Mouse (Mus musculus) layer of hippocampus, postnatal 10 days (tissue): Measurements from ENCODE around the gene Crip3. TPM values are rescaled to one million over a fixed set of nuclear protein-coding genes. Genes with fewer than 3 reads are reported as not detected.

Source experiments
- DNase-seq, 2 experiments: peaks; one replicate each; pipeline ENCODE4 v3.0.0; 2021; ENCODE audit warnings: low spot score in 2 of 2
- total RNA-seq, 2 experiments: library from RNA; stranded (reverse); gene quantifications; 2 replicates each; pipeline ENCODE4 v1.2.3; 2021

Gene Crip3
- total RNA-seq, 2 experiments from 2014 or later, result 3.0 to 4.4 TPM

DNA sequence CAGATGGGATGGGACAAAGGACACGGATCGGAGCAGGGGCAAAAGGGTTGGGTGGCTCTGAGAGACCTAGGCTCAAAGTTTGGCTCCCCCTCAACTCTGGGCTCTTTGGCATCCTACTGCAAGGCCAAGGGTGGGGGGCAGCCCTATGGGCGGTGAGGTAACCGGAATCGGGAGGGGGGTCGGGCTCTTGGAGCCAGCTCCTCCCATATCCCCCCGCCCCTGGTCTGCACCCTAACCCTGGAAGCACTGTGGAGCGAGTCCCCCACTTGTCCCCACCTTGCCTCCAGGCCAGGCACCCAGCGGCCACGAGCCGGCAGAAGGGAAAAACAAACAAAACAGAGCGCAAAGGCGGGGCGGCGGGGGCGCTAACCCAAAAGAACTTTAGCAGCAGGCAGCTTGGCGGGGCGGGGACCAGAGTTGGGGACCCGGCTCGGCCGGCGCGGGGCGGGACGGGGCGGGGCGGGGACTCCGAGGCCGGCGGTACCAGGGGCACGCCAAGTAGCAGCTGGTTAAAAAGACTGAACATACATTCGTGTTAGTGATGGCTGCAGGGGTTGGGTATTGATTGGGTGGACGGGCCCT, 26.5 kb downstream of the Crip3 start:
- peak; percentile 38 to 47 for DNase-seq

DNA sequence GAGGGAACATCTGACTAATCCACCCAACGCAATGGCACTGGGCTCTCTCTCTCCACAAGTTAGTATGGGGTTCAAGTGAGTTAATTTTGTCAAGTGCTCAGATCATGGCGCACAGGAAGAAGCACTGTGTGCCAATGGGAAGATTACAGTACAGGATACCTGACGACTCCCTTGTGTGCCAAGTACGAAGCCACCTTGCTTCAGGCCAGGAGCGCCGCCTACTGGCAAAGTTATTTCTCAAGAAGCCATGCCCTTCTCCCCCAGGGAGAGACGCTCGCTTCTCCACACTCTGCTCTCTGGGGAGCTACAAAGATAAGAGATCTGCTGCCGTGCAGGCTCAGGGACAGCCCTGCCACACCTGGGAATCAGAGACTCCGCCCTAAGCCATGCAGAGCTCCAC, 29.1 kb downstream of the Crip3 start:
- peak; percentile 49 to 55 for DNase-seq

DNA sequence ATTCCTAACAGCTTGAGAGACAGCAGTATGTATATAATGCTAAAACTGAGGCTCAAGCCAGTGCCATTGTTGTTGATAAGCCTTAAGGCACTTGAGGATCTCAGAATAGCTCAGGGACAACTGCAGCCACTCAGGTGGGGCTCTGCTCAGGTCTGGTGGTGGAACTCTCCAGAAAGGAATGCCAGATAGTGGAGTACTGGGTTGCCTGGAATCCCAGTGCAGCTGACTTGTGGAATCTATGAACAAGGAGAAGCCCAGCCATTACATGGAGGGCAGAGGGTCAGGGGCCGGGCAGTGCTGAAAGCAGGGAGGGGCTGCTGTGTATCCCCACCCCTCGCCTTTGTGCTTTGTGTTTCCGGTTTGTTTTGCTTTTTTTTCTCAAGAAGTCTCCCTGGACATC, 29.7 kb downstream of the Crip3 start:
- no peak for DNase-seq

DNA sequence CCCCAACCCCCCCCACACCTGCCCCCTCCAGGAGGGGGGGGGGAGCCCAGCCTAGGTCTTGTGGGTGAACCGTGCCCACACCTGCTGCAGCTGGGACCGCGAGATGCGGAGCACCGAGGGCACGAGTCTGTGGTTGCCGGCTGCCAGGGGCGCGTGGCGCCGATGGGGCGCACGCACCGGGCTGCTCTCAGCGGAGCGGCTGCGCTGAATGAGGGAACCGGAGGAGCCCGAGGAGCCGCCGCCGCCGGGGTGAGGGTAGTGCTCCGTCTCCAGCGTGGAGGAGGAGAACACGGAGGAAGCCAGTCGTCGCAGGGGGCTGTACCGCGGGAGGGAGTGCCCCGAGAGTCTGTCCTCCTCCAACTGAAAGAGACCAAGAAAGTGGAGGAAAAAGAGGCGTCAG, 31.9 kb downstream of the Crip3 start:
- DNase-seq, result no peak

DNA sequence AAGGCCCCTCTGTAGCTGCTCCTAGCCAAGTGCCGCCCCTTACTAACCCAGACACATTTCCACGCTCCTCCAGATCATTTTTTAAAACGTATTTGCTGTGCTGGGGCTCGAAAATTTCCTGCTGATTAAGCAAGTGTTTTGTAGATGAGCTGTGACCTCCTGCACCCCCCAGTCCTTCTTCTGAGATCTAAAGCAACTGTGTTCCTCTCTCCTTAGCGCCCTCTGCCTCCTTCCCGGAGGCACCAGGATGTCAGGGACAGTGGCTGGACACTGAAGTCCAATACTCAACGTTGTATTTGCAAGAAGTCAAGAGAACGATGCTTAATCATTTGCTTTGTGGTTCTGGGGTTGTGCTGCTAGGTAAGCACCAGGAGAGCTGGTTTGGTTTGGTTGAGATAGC, 32.6 kb downstream of the Crip3 start:
- DNase-seq, result no peak

DNA sequence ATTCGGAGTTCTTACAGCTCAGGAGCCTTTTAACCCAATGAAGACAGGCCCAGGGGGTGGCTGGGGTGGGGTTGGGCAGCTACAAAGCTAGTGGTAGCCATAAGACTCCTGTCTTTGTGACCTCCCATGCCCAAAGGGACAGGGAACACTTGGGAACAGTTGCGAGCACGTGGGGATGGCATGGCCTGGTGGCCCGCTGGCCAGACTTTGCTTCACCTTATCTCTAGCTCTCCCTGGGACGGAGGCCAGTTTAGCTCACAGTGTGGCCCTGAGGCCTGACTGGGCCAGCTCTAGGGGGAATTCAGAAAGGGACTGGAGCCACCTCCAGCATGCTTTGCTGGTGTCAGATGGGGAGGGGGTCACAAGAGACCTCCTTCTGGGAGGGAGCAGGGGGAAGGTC, 33.5 kb downstream of the Crip3 start:
- DNase-seq, result no peak

DNA sequence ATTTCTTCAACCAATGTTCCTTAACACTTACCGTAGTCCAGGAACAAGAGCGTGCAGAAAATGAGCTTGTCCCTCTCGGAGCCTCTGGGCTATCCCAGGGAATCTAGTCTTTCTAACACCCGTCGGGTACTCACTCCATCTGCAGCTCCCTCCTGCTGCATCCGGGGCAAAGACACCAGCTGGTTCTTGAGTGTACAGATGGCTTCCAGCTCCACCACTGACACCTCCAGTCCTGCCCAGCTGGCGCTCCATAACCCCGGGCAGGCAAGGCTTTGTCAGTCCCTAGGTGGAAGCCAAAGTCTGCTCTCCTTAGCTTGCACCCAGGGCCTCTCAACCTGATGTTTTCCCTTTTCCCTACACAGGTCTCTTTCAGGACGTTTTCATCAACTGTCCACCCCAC, 39.1 kb downstream of the Crip3 start:
- no peak for DNase-seq

DNA sequence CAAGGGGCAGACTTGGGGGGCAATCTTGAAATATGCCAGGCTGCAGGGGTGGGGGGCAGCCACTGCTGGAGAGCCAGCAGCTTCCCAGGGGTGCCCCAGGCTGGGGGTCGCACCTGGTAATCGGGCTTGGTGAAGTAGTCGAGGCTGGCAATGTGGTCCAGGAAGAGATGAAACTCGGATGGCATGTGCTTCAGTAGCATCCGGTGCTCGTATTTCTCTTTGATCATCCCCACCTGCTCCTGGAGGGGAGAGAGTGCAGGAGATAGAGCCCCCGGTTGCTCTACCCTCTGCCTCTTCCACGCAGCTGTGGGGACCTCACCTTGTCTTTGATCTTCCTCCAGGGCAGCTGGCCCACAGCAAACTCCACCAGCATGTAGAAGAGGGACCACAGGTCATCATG, 47.9 kb downstream of the Crip3 start:
- DNase-seq, result no peak

DNA sequence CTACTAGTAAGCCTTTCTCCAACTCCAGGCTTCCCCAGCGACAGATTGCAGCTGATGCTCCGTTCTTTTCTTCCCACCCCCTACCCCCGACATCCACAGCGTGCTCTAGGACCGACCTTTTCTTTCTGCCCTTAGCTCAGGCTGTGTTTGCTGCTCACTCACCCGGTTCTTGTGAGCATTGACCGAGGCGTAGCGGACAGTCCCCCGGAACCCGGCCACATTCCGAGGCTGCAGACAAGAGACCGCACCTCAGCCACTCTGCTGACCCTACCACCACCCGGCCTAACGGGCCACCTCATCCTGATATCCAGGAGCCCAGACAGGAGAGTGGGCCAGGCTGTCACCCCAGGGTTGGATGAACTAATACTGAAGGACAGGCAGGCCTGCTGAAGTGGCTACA, 48.6 kb downstream of the Crip3 start:
- no peak for DNase-seq

Other genes with a start within 250 kb of the Crip3 start
- gene Polh, start 226.3 kb upstream of the Crip3 start, total RNA-seq, result 1 to 10 TPM; 6.8 to 7.5 TPM
- gene Xpo5, start 226.1 kb upstream of the Crip3 start, total RNA-seq, result 10 to 100 TPM; 43.0 to 43.9 TPM
- 10 to 100 TPM; 37.2 to 40.1 TPM for gene Polr1c, start 180.9 kb upstream of the Crip3 start, total RNA-seq
- gene Yipf3, start 180.8 kb upstream of the Crip3 start, total RNA-seq, result 10 to 100 TPM; 68.7 to 70.3 TPM
- 10 to 100 TPM; 88.1 to 93.6 TPM for gene Lrrc73, start 175.4 kb upstream of the Crip3 start, total RNA-seq
- gene Tjap1, start 145.9 kb upstream of the Crip3 start, total RNA-seq, result 10 to 100 TPM; 39.0 to 41.0 TPM
- 10 to 100 TPM; 44.4 to 52.4 TPM for gene Dlk2, start 131.5 kb upstream of the Crip3 start, total RNA-seq
- 1 to 10 TPM; 9.3 to 9.6 TPM for gene Abcc10, start 100.6 kb upstream of the Crip3 start, total RNA-seq
- 10 to 100 TPM; 78.1 to 81.5 TPM for gene Zfp318, start 45.2 kb upstream of the Crip3 start, total RNA-seq
- under 1 TPM; 0.48 to 0.76 TPM for gene Slc22a7, start 9.5 kb downstream of the Crip3 start, total RNA-seq
- 100 to 1,000 TPM; 106 to 107 TPM for gene Ttbk1, start 58.7 kb downstream of the Crip3 start, total RNA-seq
- 1 to 10 TPM; 6.0 to 7.6 TPM for gene Dnph1, start 67.8 kb downstream of the Crip3 start, total RNA-seq
- gene Cul9, start 117.5 kb downstream of the Crip3 start, total RNA-seq, result 10 to 100 TPM; 42.1 to 52.6 TPM
- 10 to 100 TPM; 46.4 to 53.9 TPM for gene Srf, start 127.2 kb downstream of the Crip3 start, total RNA-seq
- gene Ptk7, start 200.6 kb downstream of the Crip3 start, total RNA-seq, result 10 to 100 TPM; 16.4 to 18.9 TPM
- 10 to 100 TPM; 13.4 to 14.0 TPM for gene Klc4, start 217.1 kb downstream of the Crip3 start, total RNA-seq
- gene Mrpl2, start 217.3 kb downstream of the Crip3 start, total RNA-seq, result 10 to 100 TPM; 52.4 to 54.0 TPM
- 10 to 100 TPM; 33.6 to 35.0 TPM for gene Cul7, start 221.4 kb downstream of the Crip3 start, total RNA-seq
- gene Rrp36, start 245.4 kb downstream of the Crip3 start, total RNA-seq, result 10 to 100 TPM; 18.0 to 20.7 TPM
- 100 to 1,000 TPM; 118 TPM for gene Mea1, start 249.9 kb downstream of the Crip3 start, total RNA-seq